Mouse (Mus musculus): ENCODE data around the gene Rnf11. TPM values are rescaled to one million over a fixed set of nuclear protein-coding genes. Genes with fewer than 3 reads are reported as not detected.

Rnf11 gene
- polyA plus RNA-seq (2011; ENCODE audit: insufficient read depth, insufficient read length, low replicate concordance, missing spikeins) = 32.8 and 39.8 TPM in 2 replicates

DNA sequence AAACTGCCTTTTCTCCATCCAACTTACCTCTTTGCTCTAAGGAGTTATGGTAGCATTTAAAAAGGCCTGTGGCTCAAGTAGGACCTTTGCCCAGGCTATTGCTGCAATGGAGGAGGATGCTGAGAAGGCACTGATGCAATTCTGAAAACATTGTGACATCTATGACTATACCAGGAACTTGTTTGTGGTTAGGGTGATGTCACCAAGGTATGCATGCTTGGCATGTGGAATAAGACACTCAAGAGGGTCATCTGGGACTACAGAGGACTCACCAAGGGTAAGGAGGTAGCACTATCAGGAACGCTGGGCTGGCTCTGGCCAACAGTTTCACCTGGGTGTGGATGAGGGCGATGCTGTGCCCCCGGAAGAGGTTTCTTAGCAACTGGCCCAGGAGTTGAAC is at the start of gene Rnf11:
Rnf11 (minus strand) TSS at position 108 of the 400 bp plus-strand sequence.
- WGBS = 48% methylated on average over 3 of the region's 3 CpGs

DNA sequence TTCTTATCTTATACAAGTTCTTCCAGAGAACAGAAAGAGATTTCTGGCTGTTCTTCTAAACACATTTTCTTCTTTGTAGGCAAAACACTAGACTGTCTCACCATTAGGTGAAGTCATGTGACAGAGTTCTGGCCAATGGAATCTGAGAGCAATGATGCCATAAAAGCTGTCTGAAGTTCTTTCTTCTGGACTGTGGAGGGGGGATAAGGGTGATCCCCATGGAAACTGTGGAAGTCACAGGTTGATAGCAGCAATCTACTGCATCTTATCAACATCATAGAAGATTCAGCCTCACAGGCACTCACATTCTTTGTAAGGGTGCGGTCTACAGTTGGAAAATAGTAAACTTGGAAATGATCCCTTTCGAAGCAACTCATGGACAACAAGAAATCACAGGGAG is 46.6 kb upstream of the Rnf11 start, which contains the start of gene 4930522H14Rik:
4930522H14Rik (minus strand) TSS at position 187 of the 400 bp plus-strand sequence.
- WGBS = 89% methylated on average over 2 of the region's 2 CpGs
- H3K4me1 ChIP-seq (ENCODE audit: control insufficient read depth, insufficient read depth, low read length) = no peaks in the 10 kb centered on the region
- H3K27ac ChIP-seq (ENCODE audit: control insufficient read depth, insufficient read depth, low read depth, low read length, poor library complexity) = no peak within 1 kb of the TSS
- no peak for TF ChIP-seq CTCF (IDR thresholded peaks at IDR 0.05; ENCODE audit: control insufficient read depth, insufficient read depth, low read length)
- no peak for TF ChIP-seq POLR2A (IDR thresholded peaks at IDR 0.05; ENCODE audit: borderline replicate concordance, control insufficient read depth, low read depth, low read length)
- H3K4me3 ChIP-seq (replicated peaks; ENCODE audit: control insufficient read depth, low read depth, low read length) = no peak within 1 kb of the TSS

More for the DNA sequence above, at the start of gene Rnf11:
- Histone ChIP-seq H3K4me3 (replicated peaks; ENCODE audit: control insufficient read depth, low read depth, low read length) (peak within 1 kb of the TSS; percentile 12), H3K27ac (ENCODE audit: control insufficient read depth, insufficient read depth, low read depth, low read length, poor library complexity) (no peak within 1 kb of the TSS), H3K4me1 (ENCODE audit: control insufficient read depth, insufficient read depth, low read length) (peaks cover 4% of the 10 kb centered on the region; the same call in 1 of the 2 replicates)
- TF ChIP-seq CTCF (IDR thresholded peaks at IDR 0.05; ENCODE audit: control insufficient read depth, insufficient read depth, low read length) (no peak), POLR2A (IDR thresholded peaks at IDR 0.05; ENCODE audit: borderline replicate concordance, control insufficient read depth, low read depth, low read length) (no peak)

DNA sequence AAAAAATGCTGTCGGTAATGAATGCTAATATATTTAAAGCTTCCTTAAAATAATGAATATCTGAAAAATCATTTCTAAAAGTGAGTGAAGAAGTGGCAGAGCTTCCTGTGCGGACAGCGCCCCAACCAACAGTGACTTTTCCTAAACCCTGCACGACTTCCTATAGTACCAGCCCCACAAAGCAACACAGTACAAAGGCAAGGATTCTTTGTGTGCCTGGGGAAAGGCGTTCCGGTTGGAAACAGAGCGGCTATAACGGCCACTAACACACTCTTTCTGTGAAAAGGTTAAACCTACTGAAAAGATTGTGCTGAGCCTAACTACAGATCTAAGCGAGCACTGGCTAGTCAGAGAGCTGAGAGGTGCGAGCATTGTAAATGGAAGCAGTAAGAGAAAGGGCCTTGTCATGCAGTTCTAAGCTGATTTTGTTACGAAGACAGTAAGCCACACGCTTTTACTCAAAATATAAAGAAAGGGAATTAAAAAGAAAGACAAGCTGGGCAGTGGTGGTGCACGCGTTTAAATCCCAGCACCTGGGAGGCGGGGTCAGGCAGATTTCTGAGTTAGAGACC is 45.8 kb upstream of the Rnf11 start:
- TF ChIP-seq POLR2A (IDR thresholded peaks at IDR 0.05; ENCODE audit: borderline replicate concordance, control insufficient read depth, low read depth, low read length) = no peak
- TF ChIP-seq CTCF (IDR thresholded peaks at IDR 0.05; ENCODE audit: control insufficient read depth, insufficient read depth, low read length) = no peak
- no peak overlapping the region for H3K27ac ChIP-seq (ENCODE audit: control insufficient read depth, insufficient read depth, low read depth, low read length, poor library complexity)
- H3K4me1 ChIP-seq (ENCODE audit: control insufficient read depth, insufficient read depth, low read length) = no peaks in the 10 kb centered on the region
- WGBS = 75% methylated on average over 15 of the region's 15 CpGs
- H3K4me3 ChIP-seq (replicated peaks; ENCODE audit: control insufficient read depth, low read depth, low read length) = no peak overlapping the region

DNA sequence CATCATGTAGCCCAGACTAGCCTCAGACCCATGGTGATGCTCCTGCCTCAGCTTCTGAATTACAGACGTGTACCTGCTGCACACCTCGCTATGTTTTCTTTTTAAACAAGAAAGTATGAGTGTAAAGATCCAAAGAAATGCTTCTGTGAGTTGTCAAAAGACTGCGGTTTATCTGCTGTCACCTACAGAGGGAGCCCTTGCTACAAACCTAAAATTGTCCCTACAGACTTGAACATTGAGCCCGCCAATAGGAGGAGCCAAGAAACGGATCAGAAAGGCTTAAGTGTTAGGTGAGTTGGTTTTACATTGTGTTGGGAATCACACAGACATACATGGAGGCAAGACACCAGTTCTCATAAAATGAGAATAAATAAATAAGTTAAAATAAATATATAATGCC is 20.4 kb upstream of the Rnf11 start:
- TF ChIP-seq CTCF (IDR thresholded peaks at IDR 0.05; ENCODE audit: control insufficient read depth, insufficient read depth, low read length) (peak; percentile 10; the same call in 1 of the 2 replicates), POLR2A (IDR thresholded peaks at IDR 0.05; ENCODE audit: borderline replicate concordance, control insufficient read depth, low read depth, low read length) (no peak)
- WGBS = 2% methylated on average over 5 of the region's 5 CpGs
- Histone ChIP-seq H3K4me3 (replicated peaks; ENCODE audit: control insufficient read depth, low read depth, low read length) (no peak overlapping the region), H3K27ac (ENCODE audit: control insufficient read depth, insufficient read depth, low read depth, low read length, poor library complexity) (no peak overlapping the region), H3K4me1 (ENCODE audit: control insufficient read depth, insufficient read depth, low read length) (no peaks in the 10 kb centered on the region; the same call in 1 of the 2 replicates)

DNA sequence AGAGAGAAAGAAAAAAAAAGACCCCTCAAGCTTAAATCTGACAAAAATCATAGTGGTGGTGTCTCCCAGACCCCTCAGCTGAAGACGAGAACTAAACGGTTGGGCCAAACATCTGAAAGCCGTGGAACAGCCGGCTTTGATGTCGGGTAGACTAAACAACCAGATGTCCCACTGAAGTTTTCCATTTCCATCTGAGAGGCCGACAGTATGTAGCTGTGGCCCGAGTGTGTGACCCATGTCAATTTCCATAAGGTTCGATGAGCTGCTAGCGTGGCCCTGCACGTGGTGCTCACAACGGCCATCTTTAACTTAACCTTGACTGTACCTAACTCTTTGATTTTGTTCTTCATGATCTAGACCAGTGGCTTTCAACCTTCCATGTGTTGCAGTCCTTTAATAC is 13.9 kb upstream of the Rnf11 start:
- WGBS = 88% methylated on average over 11 of the region's 11 CpGs
- Histone ChIP-seq H3K27ac (ENCODE audit: control insufficient read depth, insufficient read depth, low read depth, low read length, poor library complexity) (no peak overlapping the region), H3K4me1 (ENCODE audit: control insufficient read depth, insufficient read depth, low read length) (no peaks in the 10 kb centered on the region), H3K4me3 (replicated peaks; ENCODE audit: control insufficient read depth, low read depth, low read length) (no peak overlapping the region)
- TF ChIP-seq CTCF (IDR thresholded peaks at IDR 0.05; ENCODE audit: control insufficient read depth, insufficient read depth, low read length) = no peak
- no peak for TF ChIP-seq POLR2A (IDR thresholded peaks at IDR 0.05; ENCODE audit: borderline replicate concordance, control insufficient read depth, low read depth, low read length)

DNA sequence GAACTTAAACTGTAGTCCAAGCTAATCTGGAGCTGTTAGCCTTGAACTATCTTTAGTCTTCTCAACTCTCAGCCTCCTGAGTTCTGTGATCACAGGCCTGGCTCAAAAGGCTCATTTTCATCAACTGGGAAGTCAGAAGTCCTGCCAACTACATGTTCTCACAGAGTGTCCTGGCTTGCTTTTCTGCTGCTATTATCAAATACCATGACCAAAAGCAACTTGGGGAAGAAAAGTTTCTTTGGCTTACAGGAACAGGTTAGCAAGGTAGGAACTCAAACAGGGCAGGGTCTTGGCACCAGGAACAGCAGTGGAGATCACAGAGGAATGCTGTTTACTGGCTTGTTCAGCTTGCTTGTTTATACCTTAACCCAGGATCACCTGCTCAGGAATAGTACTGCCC is 9.1 kb upstream of the Rnf11 start:
- TF ChIP-seq CTCF (IDR thresholded peaks at IDR 0.05; ENCODE audit: control insufficient read depth, insufficient read depth, low read length) = no peak
- no peak for TF ChIP-seq POLR2A (IDR thresholded peaks at IDR 0.05; ENCODE audit: borderline replicate concordance, control insufficient read depth, low read depth, low read length)
- H3K4me1 ChIP-seq (ENCODE audit: control insufficient read depth, insufficient read depth, low read length) = no peaks in the 10 kb centered on the region
- no peak overlapping the region for H3K27ac ChIP-seq (ENCODE audit: control insufficient read depth, insufficient read depth, low read depth, low read length, poor library complexity)
- no peak overlapping the region for H3K4me3 ChIP-seq (replicated peaks; ENCODE audit: control insufficient read depth, low read depth, low read length)

DNA sequence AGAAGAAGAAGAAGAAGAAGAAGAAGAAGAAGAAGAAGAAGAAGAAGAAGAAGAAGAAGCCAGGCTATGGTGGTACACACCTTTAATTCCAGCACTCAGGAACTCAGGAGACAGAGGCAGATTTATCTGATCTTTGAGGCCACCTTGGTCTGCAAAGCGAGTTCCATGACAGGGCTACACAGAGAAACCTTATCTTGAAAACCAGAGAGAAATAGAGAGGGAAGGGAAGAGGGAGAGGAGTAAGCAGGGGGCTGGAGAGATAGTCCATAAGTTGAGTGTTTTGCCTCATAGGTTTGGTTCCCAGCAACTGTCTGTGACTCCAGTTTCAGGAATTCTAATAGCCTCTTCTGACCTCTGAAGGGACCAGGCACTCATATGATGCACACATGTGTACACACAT is 4.3 kb upstream of the Rnf11 start:
- Histone ChIP-seq H3K4me1 (ENCODE audit: control insufficient read depth, insufficient read depth, low read length) (peaks cover 2% of the 10 kb centered on the region; the same call in 1 of the 2 replicates), H3K27ac (ENCODE audit: control insufficient read depth, insufficient read depth, low read depth, low read length, poor library complexity) (no peak overlapping the region), H3K4me3 (replicated peaks; ENCODE audit: control insufficient read depth, low read depth, low read length) (no peak overlapping the region)
- 58% methylated on average over 1 of the region's 1 CpGs for WGBS
- no peak for TF ChIP-seq CTCF (IDR thresholded peaks at IDR 0.05; ENCODE audit: control insufficient read depth, insufficient read depth, low read length)
- TF ChIP-seq POLR2A (IDR thresholded peaks at IDR 0.05; ENCODE audit: borderline replicate concordance, control insufficient read depth, low read depth, low read length) = no peak

DNA sequence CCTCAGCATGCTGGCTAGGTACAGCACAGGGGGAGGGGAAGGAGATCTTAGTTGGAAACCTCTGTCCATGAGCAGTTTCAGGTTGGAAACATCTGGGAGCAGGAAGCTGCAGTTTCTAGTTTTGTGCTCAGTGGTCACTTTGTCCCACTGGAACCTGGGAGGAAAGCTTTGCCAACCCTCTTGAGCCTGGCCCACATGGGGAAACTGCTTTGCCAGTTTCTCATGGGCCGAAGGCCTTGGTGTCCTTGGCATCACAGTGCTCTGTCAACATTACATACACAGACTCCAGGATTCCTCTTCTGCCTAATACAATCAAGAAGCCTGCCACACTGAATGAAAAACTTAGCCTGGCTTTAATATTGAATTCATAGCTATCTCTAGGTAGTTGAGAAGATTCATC is 1.8 kb downstream of the Rnf11 start:
- Histone ChIP-seq H3K27ac (ENCODE audit: control insufficient read depth, insufficient read depth, low read depth, low read length, poor library complexity) (no peak overlapping the region), H3K4me3 (replicated peaks; ENCODE audit: control insufficient read depth, low read depth, low read length) (no peak overlapping the region), H3K4me1 (ENCODE audit: control insufficient read depth, insufficient read depth, low read length) (peaks cover 4% of the 10 kb centered on the region; the same call in 1 of the 2 replicates)
- TF ChIP-seq POLR2A (IDR thresholded peaks at IDR 0.05; ENCODE audit: borderline replicate concordance, control insufficient read depth, low read depth, low read length) (no peak), CTCF (IDR thresholded peaks at IDR 0.05; ENCODE audit: control insufficient read depth, insufficient read depth, low read length) (no peak)
- WGBS = 85% methylated on average over 1 of the region's 1 CpGs
